ENCODE assay signal across 8 mouse cellular contexts in genomic region chr16:35110410-35111142, GRCm38 (mm10). TPM values are rescaled to one million over a fixed set of nuclear protein-coding genes. Genes with fewer than 3 reads are reported as not detected.
DNase-seq lines count a peak whose midpoint lies in the region; ATAC-seq lines count a peak whose summit lies in the region.

No protein-coding gene starts in this region.

- H3K27me3 ChIP-seq in hindbrain, embryonic 16.5 days (replicated peaks; ENCODE audit: control insufficient read depth, insufficient read depth, low read length) = no peaks in the 10 kb centered on the region

- DNase-seq in WW6 (ENCODE audit: low read depth, low spot score) = peak; percentile 47
- peak; percentile 87 to 91 for DNase-seq in cerebellum, postnatal 25 days
- DNase-seq in gastrocnemius, adult 18-20 months (ENCODE audit: low spot score) = peak; percentile 86
- peak; percentile 89 to 91 for DNase-seq in left cerebral cortex, adult 18-20 months (ENCODE audit: low spot score in 2 of 2)
- DNase-seq in right cerebral cortex, postnatal 25 days = peak; percentile 82
- peak; percentile 82 to 94 for DNase-seq in urinary bladder, postnatal 4 days (ENCODE audit: low spot score in 2 of 2)

- no peak overlapping the region for H3K27ac ChIP-seq in hindbrain, embryonic 16.5 days (ENCODE audit: low read depth, low read length)

- peak overlapping the region; percentile 17; the same call in 1 of the 2 replicates for H3K4me3 ChIP-seq in hindbrain, embryonic 16.5 days (ENCODE audit: low read length)

- whole genome bisulfite sequencing in hindbrain, embryonic 16.5 days = 23% methylated on average over 10 of the region's 10 CpGs

- no peaks in the 10 kb centered on the region for H3K36me3 ChIP-seq in hindbrain, embryonic 16.5 days (ENCODE audit: control insufficient read depth, insufficient read depth, low read length)

- H3K9ac ChIP-seq in hindbrain, embryonic 16.5 days (ENCODE audit: low read depth, low read length) = peak overlapping the region; percentile 61

- ATAC-seq in hindbrain, embryonic 16.5 days = peak; percentile 92
- ATAC-seq in megakaryocyte-erythroid progenitor cell, adult 5-6 weeks (replicated peaks; ENCODE audit: low FRiP score, low TSS enrichment, poor library complexity, severe bottlenecking) = peak; percentile 80

- H3K4me2 ChIP-seq in hindbrain, embryonic 16.5 days (ENCODE audit: low read length) = peak overlapping the region; percentile 53

- no peaks in the 10 kb centered on the region for H3K9me3 ChIP-seq in hindbrain, embryonic 16.5 days (ENCODE audit: control insufficient read depth, low read length)

- H3K4me1 ChIP-seq in hindbrain, embryonic 16.5 days (ENCODE audit: control insufficient read depth, insufficient read depth, low read depth, low read length) = peaks cover 6% of the 10 kb centered on the region

RNA-seq across cellular contexts. Expression of gene Adcy5, which starts 44.1 kb away (rescaled TPM):
- total RNA-seq in gastrocnemius, adult 18-20 months (2021) = 1 to 10 TPM; 1.9 TPM
- polyA plus RNA-seq in hindbrain, embryonic 16.5 days (2015; fragmentation: Nextera tagmentation; extraction: Ambion mirVana) = 7.0 and 7.2 TPM in 2 replicates
- total RNA-seq in left cerebral cortex, adult 18-20 months (2021) = 100 to 1,000 TPM; 122 to 142 TPM
- total RNA-seq in megakaryocyte-erythroid progenitor cell, adult 5-6 weeks (2014; fragmentation: Nextera tagmentation) = not detected in 2 replicates
- not detected in 2 replicates for total RNA-seq in megakaryocyte-erythroid progenitor cell, adult 5-6 weeks (2017)

Comparison
In these comparisons a context has a peak if more than half of its experiments do, and no peak if none do; other contexts are left out.
1. RNA of gene Adcy5, which starts 44.1 kb away (total RNA-seq): 122 to 142 TPM in left cerebral cortex, adult 18-20 months; 1.9 TPM in gastrocnemius, adult 18-20 months and not detected in megakaryocyte-erythroid progenitor cell, adult 5-6 weeks; every median in the first group is over 10 times any median in the second.
2. Peak in every context shown above with its lines, with median percentiles within 50 percentile points of each other: DNase-seq.